Mouse (Mus musculus) gastrocnemius, postnatal 25 days (tissue): ENCODE data around the gene Enox1. TPM values are rescaled to one million over a fixed set of nuclear protein-coding genes. Genes with fewer than 3 reads are reported as not detected.
A peak's percentile ranks its signal among the peaks of the same experiment; 100 is the strongest.

ENCODE experiments used
- DNase-seq: peaks from one replicate; pipeline ENCODE4 v3.0.0; 2022
- total RNA-seq, 2 experiments: library from RNA; stranded (reverse); gene quantifications; 1 replicate in 1 of 2; 2 replicates in 1 of 2; pipeline ENCODE4 v1.2.3; 2021

Enox1 gene
- total RNA-seq, 2 experiments from 2014 or later = 0.99 to 1.2 TPM

DNA sequence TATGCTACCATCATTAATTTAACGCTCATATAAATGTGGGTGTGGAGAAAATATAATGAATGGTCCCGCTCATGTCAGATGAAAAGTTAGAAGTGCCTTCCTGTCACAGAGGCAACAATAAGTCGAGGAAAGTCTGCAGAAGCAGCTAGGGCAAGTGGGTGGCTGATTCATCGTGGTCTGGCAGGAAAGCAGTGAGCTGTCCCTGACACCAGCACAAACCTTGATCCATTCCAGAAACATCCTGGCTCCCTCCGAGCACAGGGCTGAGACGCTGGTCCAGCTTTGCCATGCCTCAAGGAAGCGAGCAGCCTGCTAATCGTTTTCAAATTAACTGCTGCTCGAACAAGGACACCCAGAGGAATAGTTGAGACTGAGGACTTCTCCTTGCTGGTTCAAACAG lies 219.1 kb downstream of the Enox1 start:
- DNase-seq = peak; percentile 36

GRCm38 (mm10) chr14:77376731-77377130 lies 220.2 kb downstream of the Enox1 start:
- DNase-seq = no peak

DNA sequence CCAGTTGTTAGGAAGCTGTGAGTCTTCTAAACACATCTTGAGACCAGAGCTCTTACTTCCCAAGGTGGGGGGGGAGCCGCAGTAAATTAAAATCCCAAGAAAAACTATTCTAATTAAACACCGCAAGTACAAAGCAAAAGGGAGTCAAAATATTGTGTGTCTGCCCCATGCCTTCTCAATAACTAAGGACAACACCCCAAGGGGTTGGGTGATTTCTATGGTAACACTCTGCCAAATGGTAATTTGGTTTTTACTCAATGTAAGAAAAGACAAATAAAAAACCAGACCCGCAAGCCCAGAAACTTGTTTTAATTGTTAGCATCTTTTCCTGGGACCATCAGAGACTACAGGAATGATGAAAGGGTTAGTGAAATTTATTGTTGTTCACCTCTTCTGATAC lies 220.9 kb downstream of the Enox1 start:
- DNase-seq = no peak

GRCm38 (mm10) chr14:77377873-77378272 lies 221.3 kb downstream of the Enox1 start:
- DNase-seq = no peak

- no peak for DNase-seq
Measured at GRCm38 (mm10) chr14:77381532-77381931, 225.0 kb downstream of the Enox1 start.

DNA sequence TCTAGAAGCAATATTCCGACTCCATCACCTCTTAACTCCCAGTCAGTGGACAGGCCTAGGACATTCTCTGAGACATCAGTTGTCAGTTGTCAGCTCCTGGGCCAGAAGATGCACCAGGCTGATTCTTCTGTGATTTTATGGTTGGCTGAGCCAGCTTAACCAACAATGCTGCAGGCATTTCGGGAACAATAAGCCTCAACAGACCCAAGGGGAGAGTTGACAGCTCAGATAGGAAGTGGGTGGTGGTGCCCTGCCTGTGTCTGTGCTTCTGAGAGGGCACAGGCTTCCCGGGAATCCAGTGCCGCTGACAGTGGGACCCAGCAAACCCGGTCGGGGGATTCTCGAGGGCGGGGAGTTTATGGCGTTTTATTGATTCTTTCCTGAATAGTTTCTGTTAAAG lies 229.1 kb downstream of the Enox1 start:
- no peak for DNase-seq

- no peak for DNase-seq
Measured at GRCm38 (mm10) chr14:77387877-77388276, 231.3 kb downstream of the Enox1 start.

DNA sequence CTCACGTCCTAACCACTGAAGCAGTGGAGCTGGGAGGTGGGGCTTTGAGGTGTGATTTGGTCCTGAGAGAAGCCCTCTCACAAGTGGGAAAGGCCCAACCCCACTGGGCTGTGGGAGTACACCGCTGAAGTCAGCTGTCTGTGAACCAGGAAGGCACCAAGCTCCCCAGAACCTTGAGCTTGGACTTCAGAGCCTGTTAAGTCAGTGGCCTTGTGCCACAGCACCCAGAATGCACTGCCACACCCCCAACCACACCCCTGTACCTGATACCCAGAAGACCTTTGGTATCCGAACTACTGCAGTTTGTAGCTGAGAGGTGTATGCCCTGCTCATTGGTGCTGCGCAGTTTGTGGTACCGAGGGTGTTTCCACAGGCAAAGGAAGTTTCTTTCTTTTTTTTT lies 232.7 kb downstream of the Enox1 start:
- DNase-seq = no peak

GRCm38 (mm10) chr14:77392476-77392875 lies 235.9 kb downstream of the Enox1 start:
- no peak for DNase-seq

- no peak for DNase-seq
Measured at GRCm38 (mm10) chr14:77406241-77407114, 249.9 kb downstream of the Enox1 start.

- DNase-seq = no peak
Measured at GRCm38 (mm10) chr14:77409271-77409940, 252.8 kb downstream of the Enox1 start.

DNA sequence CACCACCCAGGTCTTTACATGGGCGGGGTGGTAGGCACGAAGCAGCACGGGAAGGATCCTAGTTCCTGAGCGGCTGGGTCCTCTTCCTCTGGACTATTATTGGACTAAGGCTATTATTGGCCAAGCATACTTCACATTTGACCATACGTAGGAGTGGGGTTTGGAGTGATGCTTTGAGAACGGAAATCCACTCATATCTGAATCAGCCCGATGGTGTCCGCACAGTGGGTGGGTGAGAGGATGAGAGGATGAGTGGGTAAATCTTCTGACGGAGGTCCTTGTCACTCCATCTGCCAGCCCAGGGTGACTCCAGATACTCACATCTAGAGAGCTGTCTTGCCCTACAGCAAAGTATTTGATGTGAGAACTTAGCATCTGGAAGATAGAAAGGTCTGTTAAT lies 253.8 kb downstream of the Enox1 start:
- no peak for DNase-seq

DNA sequence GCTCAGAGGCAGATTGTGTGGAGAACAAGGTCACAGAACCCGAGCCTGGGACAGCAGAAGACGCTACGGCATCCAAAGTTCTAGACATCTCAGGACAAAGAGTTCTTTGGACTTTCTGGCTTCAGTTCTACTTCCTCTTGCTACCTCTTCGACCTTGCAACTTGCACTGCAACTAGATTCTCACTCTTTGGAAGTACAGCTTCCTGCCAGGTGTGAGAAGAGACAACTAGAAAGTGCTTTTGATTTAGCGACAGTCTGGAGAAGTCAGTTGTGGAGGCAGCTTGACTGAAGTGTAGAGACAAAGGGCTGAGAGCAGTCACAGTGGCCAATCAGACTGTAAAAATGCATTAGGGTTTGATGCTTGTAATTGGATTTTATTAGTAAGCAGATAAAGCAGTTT lies 256.5 kb downstream of the Enox1 start:
- no peak for DNase-seq

- no peak for DNase-seq
Measured at GRCm38 (mm10) chr14:77416358-77416757, 259.8 kb downstream of the Enox1 start.

DNA sequence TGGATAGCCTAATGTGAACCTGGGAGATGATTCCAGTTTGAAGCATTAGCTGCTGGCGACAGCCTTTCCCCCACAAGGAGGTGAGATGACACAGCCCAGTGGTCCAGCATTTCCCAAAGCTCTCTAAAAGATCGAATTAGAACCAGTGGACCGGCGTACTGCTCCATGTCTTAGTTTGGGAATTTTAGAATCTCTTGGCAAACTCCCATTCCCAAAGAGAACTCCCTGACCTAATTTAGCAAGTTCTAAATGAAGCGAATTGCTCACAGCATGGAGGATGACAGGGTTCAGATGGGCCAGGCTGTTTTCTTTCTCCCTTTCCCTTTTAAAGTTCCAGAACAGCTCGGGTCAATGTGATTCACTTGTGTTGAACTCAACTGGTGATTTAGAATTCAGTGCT lies 264.5 kb downstream of the Enox1 start:
- DNase-seq = no peak

GRCm38 (mm10) chr14:77423194-77423593 lies 266.6 kb downstream of the Enox1 start:
- DNase-seq = no peak

- DNase-seq = no peak
Measured at GRCm38 (mm10) chr14:77439426-77439825, 282.9 kb downstream of the Enox1 start.

- peak; percentile 14 for DNase-seq
Measured at GRCm38 (mm10) chr14:77440805-77441204, 284.2 kb downstream of the Enox1 start.

- no peak for DNase-seq
Measured at GRCm38 (mm10) chr14:77441541-77441940, 285.0 kb downstream of the Enox1 start.

GRCm38 (mm10) chr14:77448001-77448400 lies 291.4 kb downstream of the Enox1 start:
- DNase-seq = no peak

DNA sequence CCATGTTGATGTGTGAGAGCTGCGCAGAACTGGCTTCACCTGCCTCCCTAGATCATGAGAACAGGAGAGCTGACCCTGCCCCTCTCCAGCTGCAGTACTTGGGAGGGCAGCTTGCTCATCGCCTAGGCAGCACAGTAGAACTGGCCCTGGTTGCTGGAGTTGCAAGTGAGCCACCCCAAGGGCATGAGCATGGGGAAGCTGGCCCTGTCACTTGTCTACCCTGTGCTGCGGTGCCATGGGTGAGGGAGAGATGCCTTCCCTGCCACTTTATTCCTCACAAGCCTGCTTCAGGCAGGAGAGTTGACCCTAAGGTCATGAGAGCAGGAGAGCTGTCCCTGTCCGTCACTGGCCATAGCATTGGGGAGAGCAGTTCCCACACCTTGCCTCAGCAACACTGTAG lies 295.4 kb downstream of the Enox1 start:
- no peak for DNase-seq

- no peak for DNase-seq
Measured at GRCm38 (mm10) chr14:77456066-77456465, 299.5 kb downstream of the Enox1 start.

DNA sequence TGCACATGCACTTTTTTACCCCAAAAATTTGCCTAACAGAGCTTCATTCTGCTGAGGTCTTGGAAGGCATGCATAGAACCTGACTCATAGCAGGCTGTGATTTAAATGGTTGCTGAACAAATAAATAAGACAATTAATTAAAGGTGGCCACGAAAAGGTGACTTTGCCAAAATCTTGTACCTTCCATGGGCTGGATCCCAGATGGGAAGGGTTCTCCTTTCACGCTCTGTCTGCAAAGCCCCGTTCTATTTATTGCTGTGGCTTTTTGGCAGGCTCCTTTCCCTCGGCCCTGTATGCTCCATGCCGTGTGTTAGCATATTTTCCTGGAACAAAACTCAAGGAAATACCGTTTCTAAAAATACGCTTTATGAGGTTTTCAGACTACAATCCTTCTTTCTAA lies 300.3 kb downstream of the Enox1 start:
- no peak for DNase-seq

DNA sequence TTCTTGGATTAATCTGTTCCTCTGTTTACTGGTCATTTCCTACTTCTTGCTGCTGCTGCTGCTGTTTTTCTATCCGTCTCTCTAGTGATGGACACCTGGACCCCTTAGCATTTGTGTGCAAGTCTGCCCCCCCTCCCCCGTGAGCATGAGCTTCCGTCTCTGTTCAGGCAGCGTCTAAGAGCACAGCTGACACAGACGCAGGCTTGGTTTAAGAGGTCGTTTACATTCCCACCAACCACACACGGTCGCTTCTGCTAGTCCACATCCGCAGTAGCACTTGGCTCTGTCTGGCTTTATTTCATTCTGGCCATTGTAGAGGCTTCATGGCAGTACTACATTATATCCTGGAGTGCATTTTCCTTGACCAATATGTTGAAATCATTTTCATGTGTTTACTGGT lies 301.7 kb downstream of the Enox1 start:
- no peak for DNase-seq
